Mouse (Mus musculus): ENCODE data around the gene Map3k11.

Gene Map3k11

GRCm38 (mm10) chr19:5740320-5741317 lies 52.1 kb downstream of the Map3k11 start, which contains the start of gene Ltbp3:
Gene Ltbp3 (plus strand): TSS chr19:5740904.
- peak; percentile 17 for DNase-seq

- DNase-seq: peak; percentile 78
Measured at GRCm38 (mm10) chr19:5741641-5742240, 53.2 kb downstream of the Map3k11 start.

- no peak for DNase-seq
Measured at GRCm38 (mm10) chr19:5742241-5742641, 53.7 kb downstream of the Map3k11 start.

GRCm38 (mm10) chr19:5743576-5743975 lies 55.0 kb downstream of the Map3k11 start:
- peak; percentile 9 for DNase-seq

GRCm38 (mm10) chr19:5745756-5746710 lies 57.5 kb downstream of the Map3k11 start:
- no peak for DNase-seq

GRCm38 (mm10) chr19:5746907-5747363 lies 58.4 kb downstream of the Map3k11 start:
- DNase-seq: no peak

- no peak for DNase-seq
Measured at GRCm38 (mm10) chr19:5749476-5749875, 60.9 kb downstream of the Map3k11 start.

- DNase-seq: no peak
Measured at GRCm38 (mm10) chr19:5750951-5751350, 62.4 kb downstream of the Map3k11 start.

GRCm38 (mm10) chr19:5751742-5752141 lies 63.2 kb downstream of the Map3k11 start:
- peak; percentile 65 for DNase-seq

Data from kidney, adult 18-20 months (tissue).